Mouse (Mus musculus): Measurements from ENCODE around the gene Lipe.
"Not testable (repeated sequence)": the region's sequence is repeated elsewhere in the genome, so short reads cannot be mapped to it uniquely, and the experiment has no call there.

Gene Lipe

DNA sequence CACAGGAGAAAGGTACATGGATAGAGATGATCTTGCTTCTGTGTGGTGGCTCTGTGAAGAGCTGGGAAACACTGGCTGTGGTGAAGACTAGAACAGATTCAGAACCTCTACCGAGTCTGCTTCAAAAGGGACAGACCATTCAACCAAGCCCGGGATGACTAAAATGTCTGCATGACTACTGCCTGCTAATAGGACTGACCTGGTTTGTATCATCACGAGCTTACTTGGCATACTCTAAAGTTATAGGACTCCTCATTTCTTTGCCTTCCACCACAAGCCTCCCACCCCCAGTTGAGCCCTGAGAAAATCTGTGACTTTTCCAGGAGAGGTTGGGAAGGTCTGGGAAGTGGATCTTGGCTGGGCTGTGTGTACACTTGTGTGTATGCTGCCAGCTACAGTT is 13.4 kb upstream of the Lipe start:
- no peak for DNase-seq

GRCm38 (mm10) chr7:25410969-25411615 is 12.6 kb upstream of the Lipe start:
- DNase-seq: no peak

DNA sequence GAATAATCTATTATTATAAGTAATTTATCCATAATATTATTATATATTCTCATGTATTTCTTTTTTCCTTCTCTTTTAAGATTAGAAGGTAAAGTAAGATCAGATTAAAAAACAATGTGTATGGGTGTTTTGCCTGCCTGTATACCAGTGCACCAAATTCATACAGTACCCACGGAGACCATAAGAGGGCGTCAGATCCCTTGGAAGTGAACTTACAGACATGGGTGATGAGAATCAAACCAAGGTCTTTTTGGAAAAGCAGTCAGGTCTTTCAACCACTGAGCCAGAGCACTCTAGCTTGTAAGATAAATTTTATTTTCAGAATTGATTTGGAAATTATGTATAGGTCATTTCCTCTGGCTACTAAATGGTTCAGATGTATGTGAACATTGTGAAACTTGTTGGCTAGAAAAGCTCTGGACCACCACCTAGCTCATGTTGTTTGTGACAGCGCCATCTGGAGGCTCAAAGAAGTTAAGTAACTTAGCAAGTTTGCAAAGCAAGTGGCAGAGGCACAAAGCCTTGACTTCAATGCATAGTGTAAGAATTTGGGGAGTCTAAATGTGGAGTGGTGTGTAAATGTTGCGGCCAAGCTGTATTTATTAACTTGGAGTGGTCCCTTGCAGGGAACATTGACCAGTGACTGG is 10.7 kb upstream of the Lipe start:
- DNase-seq: no peak

DNA sequence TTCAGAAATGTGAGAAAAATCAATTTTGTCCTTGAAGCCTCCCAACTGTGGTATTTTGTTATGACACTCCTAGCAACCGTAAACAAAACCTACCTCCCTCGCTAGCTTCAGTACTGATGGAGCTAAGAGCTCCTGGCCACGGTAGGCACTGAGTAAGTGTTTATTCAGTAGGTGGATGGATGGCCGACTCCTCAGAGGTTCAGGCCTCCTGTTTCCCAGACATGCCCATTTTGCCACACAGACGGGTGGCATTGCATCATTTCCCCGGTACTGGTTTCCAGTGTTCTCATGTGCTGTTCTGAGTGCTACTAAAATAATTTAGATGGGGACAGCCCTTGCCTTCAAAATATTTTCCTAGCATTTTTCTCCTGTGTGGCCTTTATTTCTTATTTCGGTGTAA is 8.0 kb upstream of the Lipe start:
- no peak for DNase-seq

- peak; percentile 36 for DNase-seq
Observed at GRCm38 (mm10) chr7:25402671-25403101, 4.2 kb upstream of the Lipe start.

DNA sequence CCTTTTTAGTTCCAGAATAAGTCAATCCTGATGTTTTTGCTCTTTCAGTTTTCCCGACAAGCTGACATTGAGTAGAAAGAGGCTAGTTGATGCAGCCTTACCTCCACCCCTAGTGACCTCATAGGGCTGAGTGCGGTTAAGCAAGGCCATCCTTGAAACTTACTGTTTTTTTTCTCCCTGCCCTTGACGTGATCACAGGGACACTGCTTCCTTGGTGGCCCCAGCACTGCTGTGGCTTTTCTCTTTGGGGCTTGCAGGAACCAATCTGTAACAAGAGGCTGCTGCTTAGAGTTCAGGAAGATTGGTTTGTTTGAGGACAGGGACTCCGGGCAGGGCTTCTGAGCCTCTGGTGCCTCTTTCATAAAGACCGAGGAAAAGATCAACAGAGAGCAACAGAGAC is 3.5 kb upstream of the Lipe start:
- DNase-seq: no peak

DNA sequence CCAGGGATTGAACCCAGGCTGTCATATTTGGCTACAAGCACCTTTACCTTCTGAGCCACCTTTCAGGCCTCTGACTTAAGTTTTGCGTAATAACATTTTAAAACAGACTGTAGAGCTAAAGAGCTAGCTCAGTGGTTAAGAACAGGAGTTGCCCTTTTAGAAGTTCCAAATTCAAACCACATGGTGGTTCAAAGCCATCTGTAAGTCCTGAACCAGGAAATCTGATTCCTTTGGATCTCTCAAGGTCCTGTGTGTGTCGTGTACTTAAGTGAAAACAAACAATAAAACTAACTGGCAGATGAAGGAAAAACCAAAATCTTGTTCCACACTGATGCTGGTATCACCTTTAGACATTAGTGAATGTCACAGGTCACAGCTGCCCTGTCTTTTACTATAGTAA is 3.0 kb upstream of the Lipe start:
- DNase-seq: no peak

DNA sequence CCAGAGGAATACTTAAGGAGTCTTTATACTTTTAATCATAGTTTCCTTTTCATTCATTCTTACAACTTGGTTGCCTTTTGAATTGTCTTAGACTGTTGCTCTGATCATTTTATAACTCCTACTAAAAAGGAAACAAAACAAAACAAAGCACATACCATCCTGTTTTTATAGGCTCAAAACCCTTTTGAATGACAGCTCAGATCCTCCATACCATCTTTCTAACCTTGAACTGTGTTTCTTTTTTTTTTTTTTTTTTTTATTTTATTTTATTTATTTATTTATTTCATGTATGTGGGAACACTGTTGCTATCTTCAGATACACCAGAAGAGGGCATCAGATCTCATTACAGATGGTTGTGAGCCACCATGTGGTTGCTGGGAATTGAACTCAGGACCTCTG is 518 bp upstream of the Lipe start:
- DNase-seq: not testable (repeated sequence)

DNA sequence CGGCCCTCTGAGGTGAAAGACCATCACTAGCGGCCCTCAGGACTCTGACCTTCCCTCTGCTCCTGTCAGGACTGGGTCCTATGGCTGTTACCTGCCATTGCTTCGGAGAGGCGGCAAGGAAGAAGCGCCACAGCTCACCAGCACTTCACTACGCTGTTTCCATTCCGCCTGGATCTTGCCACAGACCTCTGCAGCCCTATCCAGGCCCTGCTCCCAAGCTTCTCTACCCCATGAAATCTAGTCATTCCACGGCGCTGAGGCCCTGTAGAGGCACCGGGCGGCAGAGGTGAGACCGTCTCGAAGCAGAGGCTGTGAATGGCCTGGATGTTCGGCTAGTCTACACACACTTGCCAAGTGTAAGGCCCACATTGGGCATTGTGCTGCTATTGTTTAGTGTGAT is 1.9 kb downstream of the Lipe start:
- no peak for DNase-seq

DNA sequence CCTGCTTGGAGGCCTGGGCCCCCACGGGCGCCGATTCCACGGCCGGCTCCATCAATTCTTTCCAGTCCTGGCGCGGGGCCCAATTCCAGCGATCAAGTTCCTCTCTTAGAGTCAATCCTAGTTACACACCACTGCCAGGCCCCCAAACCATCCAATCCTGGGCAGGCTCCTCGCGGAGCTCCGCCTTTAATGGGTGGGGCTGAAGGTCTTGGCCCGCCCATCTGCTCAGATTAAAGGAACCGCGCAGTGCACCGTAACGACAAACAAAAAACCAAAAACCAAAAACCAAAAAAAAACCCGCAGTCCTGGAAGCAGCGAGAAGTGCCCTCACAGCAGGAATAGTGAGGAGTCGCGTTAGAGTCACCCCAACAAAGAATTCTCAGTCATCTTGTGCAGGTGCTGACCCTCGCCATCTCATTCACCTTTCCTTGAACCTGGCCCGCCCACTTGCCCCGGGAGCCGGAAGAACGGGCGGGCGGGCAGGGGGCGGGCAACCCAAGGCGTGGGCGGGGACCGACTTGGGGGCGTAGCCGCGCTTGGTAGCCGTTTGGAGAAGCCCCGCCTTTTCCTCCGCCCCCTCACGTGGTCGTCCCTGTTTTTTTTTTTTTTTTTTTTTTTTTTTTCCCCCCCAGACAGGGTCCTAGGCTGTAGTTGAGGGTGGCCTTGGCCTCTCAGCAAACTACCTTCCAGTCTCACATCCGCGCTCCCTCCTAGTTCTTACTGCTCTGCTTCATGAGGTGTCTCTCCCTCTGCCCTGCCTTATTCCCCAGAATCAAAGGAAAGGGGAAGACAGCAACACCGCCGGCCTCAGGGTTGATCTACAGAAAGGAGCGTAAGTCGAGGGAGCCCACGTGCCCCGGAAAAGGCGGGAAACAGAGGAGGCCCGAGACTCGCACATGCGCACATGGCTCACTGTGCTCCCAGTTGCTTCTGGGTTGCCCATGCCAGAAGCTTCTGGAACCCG is 2.7 kb downstream of the Lipe start:
- peak; percentile 96 for DNase-seq

- DNase-seq: no peak
Observed at GRCm38 (mm10) chr7:25395186-25395557, 3.3 kb downstream of the Lipe start.

- peak; percentile 41 for DNase-seq
Observed at GRCm38 (mm10) chr7:25394754-25395153, 3.8 kb downstream of the Lipe start.

- DNase-seq: peak; percentile 36
Observed at GRCm38 (mm10) chr7:25393451-25394210, 4.9 kb downstream of the Lipe start.

GRCm38 (mm10) chr7:25392851-25393250 is 5.7 kb downstream of the Lipe start:
- peak; percentile 19 for DNase-seq

GRCm38 (mm10) chr7:25391856-25392453 is 6.6 kb downstream of the Lipe start:
- peak; percentile 17 for DNase-seq

- DNase-seq: peak; percentile 12
Observed at GRCm38 (mm10) chr7:25390986-25391385, 7.5 kb downstream of the Lipe start.

GRCm38 (mm10) chr7:25390054-25390770 is 8.3 kb downstream of the Lipe start:
- DNase-seq: peak; percentile 51

DNA sequence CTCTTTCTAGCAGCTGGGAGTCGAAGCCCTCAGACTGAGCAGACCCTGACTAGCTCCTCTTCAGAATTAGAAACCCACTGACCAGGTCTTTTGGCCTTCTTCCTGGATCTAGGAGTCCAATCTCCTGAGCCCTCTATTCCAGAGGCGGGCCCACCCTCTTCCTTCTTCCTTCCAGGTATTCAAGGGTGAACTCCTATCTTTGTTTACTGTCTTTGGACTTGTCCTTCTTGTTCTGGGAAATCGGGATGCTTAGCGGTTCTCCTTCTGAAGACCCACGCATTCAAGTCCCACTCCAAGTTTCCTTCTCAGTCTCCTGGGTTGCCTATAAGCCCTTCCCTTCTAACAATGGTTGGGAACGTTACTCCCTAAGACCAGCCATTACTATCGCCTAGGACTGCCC is 9.6 kb downstream of the Lipe start:
- peak; percentile 8 for DNase-seq

DNA sequence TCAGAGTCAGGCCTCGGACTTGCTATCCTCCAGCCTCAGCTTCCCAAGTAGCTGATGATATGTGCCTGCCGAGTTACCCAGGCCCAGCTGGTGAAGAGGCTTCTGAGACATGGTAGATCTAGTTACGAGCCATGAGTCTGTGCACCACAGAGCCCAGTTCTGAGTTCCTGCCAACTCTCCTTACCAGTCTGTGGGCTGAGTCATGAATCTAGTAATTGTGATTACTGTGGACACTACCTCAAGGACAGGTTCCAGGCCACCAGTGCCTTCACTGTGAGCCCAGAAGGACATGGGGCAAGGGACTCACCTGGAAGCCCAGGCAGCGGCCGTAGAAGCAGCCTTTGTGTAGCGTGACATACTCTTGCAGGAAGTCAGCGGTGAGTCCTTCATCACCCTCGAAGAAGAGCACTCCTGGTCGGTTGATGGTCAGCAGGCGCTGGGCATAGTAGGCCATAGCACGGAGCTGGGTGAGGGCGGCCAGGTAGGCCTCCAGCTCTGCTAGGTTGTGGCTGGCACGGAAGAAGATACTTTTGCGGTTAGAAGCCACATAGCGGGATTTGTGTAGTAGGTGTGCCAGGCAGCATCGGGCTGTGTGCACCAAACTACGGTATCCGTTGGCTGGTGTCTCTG is 10.6 kb downstream of the Lipe start:
- peak; percentile 23 for DNase-seq

- DNase-seq: peak; percentile 88
Observed at GRCm38 (mm10) chr7:25385850-25386555, 12.5 kb downstream of the Lipe start.

- peak; percentile 29 for DNase-seq
Observed at GRCm38 (mm10) chr7:25385259-25385658, 13.3 kb downstream of the Lipe start.
